Mouse (Mus musculus): Measurements from ENCODE around the gene 4933424G06Rik.

DNA sequence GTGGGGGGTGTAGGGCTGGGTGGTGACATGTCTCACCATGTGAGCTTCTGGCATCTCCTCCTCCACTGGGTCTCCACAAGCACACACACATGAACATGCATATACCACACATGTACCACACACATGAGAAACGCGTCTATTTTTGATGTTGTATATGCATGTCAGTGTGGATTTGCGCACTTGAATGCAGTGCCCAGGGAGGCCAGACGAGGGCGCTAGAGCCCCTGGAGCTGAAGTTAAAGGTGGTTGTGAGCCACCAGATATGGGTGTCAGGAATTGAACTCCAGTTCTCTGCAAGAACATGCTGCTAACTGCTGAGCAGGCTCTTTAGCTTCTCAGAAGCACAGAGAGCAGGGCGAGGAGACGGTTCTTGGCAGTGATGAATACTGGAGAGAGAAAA lies 76.4 kb downstream of the 4933424G06Rik start:
- no peak for TF ChIP-seq CTCF (IDR thresholded peaks at IDR 0.05; ENCODE audit: insufficient read depth, low read depth, low read length)
- no peak for TF ChIP-seq POLR2A (IDR thresholded peaks at IDR 0.05; ENCODE audit: insufficient read depth, low read depth, low read length)

All from olfactory bulb, adult 2 months (tissue).